Mouse (Mus musculus) cerebellum, adult (tissue): Measurements from ENCODE around the gene Htr5b.

ENCODE experiments used
- ATAC-seq: cut with Nextera tagmentation; 2 replicates; pipeline ENCODE4 v1.9.2; 2017; ENCODE audit warnings: mild to moderate bottlenecking, moderate library complexity, mixed read lengths; ENCODE audit not compliant: insufficient number of reproducible peaks, low FRiP score, low TSS enrichment

The Htr5b gene

GRCm38 (mm10) chr1:121497093-121497492 lies 31.2 kb downstream of the Htr5b start:
- no peak for ATAC-seq

GRCm38 (mm10) chr1:121490241-121490640 lies 38.0 kb downstream of the Htr5b start:
- no peak for ATAC-seq

GRCm38 (mm10) chr1:121486803-121487202 lies 41.5 kb downstream of the Htr5b start:
- no peak for ATAC-seq

GRCm38 (mm10) chr1:121483091-121483490 lies 45.2 kb downstream of the Htr5b start:
- no peak for ATAC-seq

GRCm38 (mm10) chr1:121479403-121479802 lies 48.9 kb downstream of the Htr5b start:
- ATAC-seq: no peak

- no peak for ATAC-seq
Observed at GRCm38 (mm10) chr1:121478284-121478980, 49.8 kb downstream of the Htr5b start.

- ATAC-seq: no peak
Observed at GRCm38 (mm10) chr1:121477716-121478115, 50.5 kb downstream of the Htr5b start.

- ATAC-seq: no peak
Observed at GRCm38 (mm10) chr1:121471503-121471902, 56.8 kb downstream of the Htr5b start.

GRCm38 (mm10) chr1:121468271-121468670 lies 60.0 kb downstream of the Htr5b start:
- no peak for ATAC-seq

GRCm38 (mm10) chr1:121466276-121466675 lies 62.0 kb downstream of the Htr5b start:
- no peak for ATAC-seq

GRCm38 (mm10) chr1:121463806-121464205 lies 64.5 kb downstream of the Htr5b start:
- no peak for ATAC-seq

GRCm38 (mm10) chr1:121462643-121463042 lies 65.6 kb downstream of the Htr5b start:
- no peak for ATAC-seq

- no peak for ATAC-seq
Observed at GRCm38 (mm10) chr1:121461895-121462294, 66.4 kb downstream of the Htr5b start.

- ATAC-seq: peak; percentile 42; the same call in 1 of the 2 replicates
Observed at GRCm38 (mm10) chr1:121460077-121460476, 68.2 kb downstream of the Htr5b start.
